Mouse (Mus musculus) thymus, adult 2 months (tissue): ENCODE measurements around the gene Svs2. TPM values are rescaled to one million over a fixed set of nuclear protein-coding genes. Genes with fewer than 3 reads are reported as not detected.

Experiments
- DNase-seq: peaks from one replicate; pipeline ENCODE4 v3.0.0; 2021
- H3K27ac ChIP-seq: fragments of 200-500 bp; 2 replicates; pipeline ENCODE4 v1.5.1; 2012; ENCODE audit warnings: low read length, control low read depth; ENCODE audit not compliant: control insufficient read depth, insufficient read depth
- H3K27me3 ChIP-seq: fragments of 200-500 bp; 2 replicates; pipeline ENCODE4 v1.6.1; 2012; ENCODE audit warnings: mild to moderate bottlenecking, low read length, moderate library complexity, mixed read lengths; ENCODE audit not compliant: control insufficient read depth, insufficient read depth
- H3K36me3 ChIP-seq: fragments of 200-500 bp; 2 replicates; pipeline ENCODE4 v1.6.1; 2012; ENCODE audit warnings: mild to moderate bottlenecking, low read length, moderate library complexity; ENCODE audit not compliant: control insufficient read depth, insufficient read depth
- H3K4me1 ChIP-seq: fragments of 200-500 bp; replicated peaks from 2 replicates; pipeline ENCODE4 v1.6.1; 2012; ENCODE audit warnings: low read length; ENCODE audit not compliant: control insufficient read depth, insufficient read depth
- H3K4me3 ChIP-seq: fragments of 200-500 bp; 2 replicates; pipeline ENCODE4 v1.5.1; 2012; ENCODE audit warnings: mild to moderate bottlenecking, low read length, control low read depth, moderate library complexity; ENCODE audit not compliant: control insufficient read depth, insufficient read depth
- CTCF ChIP-seq: fragments of 200-500 bp; IDR thresholded peaks from 2 replicates; pipeline ENCODE4 v1.5.1; 2012; ENCODE audit warnings: mild to moderate bottlenecking, control low read depth, low read length, moderate library complexity, borderline replicate concordance; ENCODE audit not compliant: control insufficient read depth, poor library complexity, insufficient read depth; ENCODE audit errors: extremely low read depth
- POLR2A ChIP-seq: fragments of 200-500 bp; IDR thresholded peaks from 2 replicates; pipeline ENCODE4 v1.6.1; 2012; ENCODE audit warnings: mild to moderate bottlenecking, low read length, control low read depth, moderate library complexity; ENCODE audit not compliant: control insufficient read depth, poor library complexity, insufficient read depth; ENCODE audit errors: extremely low read depth
- WGBS: fragments of 180-500 bp; shearing (Covaris S2); methylation state at CpG from one replicate; pipeline ENCODE4 v1.1.7; 2018; 5-methylcytosine and 5-hydroxymethylcytosine counted together
- polyA plus RNA-seq: library from polyadenylated mRNA; depleted of rRNA; stranded (reverse); fragments of >200 nt; gene quantifications from 2 replicates; pipeline ENCODE4 v1.2.3, GENCODE M21; 2012; rRNA removed

Gene Svs2
- polyA plus RNA-seq, 1 experiment = not detected

DNA sequence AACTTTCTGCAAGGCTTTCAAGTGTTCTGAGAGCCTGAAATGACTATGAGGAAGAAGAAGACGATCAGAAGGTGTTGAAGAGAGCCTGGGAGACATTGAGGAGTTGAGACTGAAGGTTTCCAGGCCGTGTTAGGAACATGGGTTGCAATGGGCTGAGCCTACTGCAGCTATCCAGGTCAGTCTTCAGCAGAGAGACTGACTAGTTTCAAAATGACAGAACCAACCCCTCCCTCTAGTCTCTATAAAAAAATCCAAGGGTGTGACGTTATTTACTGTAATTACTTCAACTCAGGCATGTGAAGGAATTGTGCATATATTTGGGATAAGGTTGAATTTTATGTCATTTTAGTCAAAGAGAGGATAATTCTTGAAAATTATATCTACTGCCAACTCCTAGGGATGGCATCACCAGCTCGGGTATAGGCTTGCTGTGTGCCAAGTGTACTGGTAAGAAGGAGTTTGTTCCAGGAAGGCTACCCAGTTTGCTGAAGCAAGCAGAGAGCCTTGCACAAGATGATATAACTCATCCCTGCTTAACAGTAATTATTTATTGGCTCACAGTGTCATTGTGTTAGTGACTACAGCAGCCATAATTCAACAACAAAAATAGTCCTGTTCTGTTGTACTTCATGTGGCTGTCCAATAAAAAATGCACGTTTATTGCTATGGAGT lies 43.2 kb downstream of the Svs2 start:
- no peak for DNase-seq
- H3K4me3 ChIP-seq = no peak overlapping the region
- no peak overlapping the region for H3K27ac ChIP-seq
- no peaks in the 10 kb centered on the region for H3K27me3 ChIP-seq
- no peaks in the 10 kb centered on the region for H3K36me3 ChIP-seq
- H3K4me1 ChIP-seq = no peaks in the 10 kb centered on the region
- 79% methylated on average over 5 of the region's 5 CpGs for WGBS
- TF ChIP-seq POLR2A (no peak), CTCF (no peak)

DNA sequence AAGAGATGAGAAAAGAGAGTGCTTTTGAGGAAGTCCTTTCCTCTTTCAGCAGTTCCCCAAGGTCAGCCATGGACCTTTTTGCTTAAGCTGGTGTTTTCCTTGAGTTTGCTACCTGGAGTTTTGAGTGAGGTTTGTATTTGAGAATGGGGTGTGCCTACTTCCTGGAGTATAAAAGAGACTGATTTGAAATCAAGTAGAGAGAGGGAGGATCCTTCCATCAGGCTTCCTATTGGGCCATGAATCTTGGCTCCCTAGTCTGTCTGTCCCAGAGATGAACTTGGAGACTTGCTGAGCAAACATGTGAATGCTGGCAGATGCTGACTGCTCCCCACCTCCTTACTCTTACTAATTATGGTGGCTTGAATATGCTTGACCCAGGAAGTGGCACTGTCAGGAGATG lies 46.0 kb downstream of the Svs2 start:
- Histone ChIP-seq H3K4me3 (no peak overlapping the region), H3K4me1 (no peaks in the 10 kb centered on the region), H3K36me3 (no peaks in the 10 kb centered on the region), H3K27ac (no peak overlapping the region), H3K27me3 (no peaks in the 10 kb centered on the region)
- DNase-seq = no peak
- no peak for TF ChIP-seq CTCF
- TF ChIP-seq POLR2A = no peak

DNA sequence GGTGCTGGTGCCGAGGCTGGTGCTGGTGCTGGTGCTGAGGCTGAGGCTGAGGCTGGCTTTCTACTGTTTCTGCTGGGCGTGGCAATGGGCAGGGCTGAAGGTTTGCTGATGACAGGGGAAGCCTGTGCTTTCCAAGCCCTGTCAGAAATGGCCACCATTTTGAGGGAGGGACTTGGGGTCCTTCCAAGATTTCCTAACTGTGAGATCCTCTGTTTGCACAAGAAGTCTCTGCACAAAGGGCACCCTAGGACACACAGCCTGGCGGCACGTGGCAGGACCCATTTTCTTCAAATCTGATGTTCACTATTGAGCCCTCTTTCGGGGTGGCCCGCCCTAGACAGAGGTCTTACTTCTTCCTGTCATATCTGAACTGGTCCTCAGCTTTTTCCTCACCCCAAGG lies 47.7 kb downstream of the Svs2 start, which contains the start of gene Wfdc12:
TSS of gene Wfdc12 (minus strand) at position 33 of the 400 bp plus-strand sequence.
- no peak for DNase-seq
- no peak within 1 kb of the TSS for H3K27ac ChIP-seq
- 88% methylated on average over 6 of the region's 6 CpGs for WGBS
- no peak within 1 kb of the TSS for H3K4me3 ChIP-seq
- H3K4me1 ChIP-seq = no peaks in the 10 kb centered on the region
- no peaks in the 10 kb centered on the region for H3K36me3 ChIP-seq
- TF ChIP-seq POLR2A (no peak), CTCF (no peak)
- H3K27me3 ChIP-seq = no peaks in the 10 kb centered on the region

DNA sequence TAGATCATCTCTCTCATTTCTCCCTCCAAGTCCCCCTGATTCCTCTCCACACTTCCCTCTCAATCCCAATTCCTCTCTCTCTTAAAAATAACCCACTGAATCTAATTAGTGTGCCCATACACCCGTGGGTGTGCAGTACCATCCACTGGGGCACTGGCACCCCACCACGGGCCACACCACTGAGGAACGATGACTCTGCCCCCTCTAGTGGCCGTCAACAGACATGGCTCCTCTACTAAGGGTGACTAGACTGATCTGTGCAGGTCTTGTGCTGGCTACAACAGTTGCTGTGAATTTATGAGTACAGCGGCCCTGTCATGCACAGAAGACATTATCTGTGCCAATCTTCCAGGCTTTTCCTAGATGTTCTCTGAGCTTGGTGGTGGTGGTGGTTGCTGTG lies 49.5 kb downstream of the Svs2 start:
- Histone ChIP-seq H3K27ac (no peak overlapping the region), H3K4me3 (no peak overlapping the region), H3K27me3 (no peaks in the 10 kb centered on the region), H3K4me1 (peaks cover 4% of the 10 kb centered on the region; the same call in 1 of the 2 replicates), H3K36me3 (no peaks in the 10 kb centered on the region)
- TF ChIP-seq CTCF (peak; percentile 80; the same call in 1 of the 2 replicates), POLR2A (no peak)
- 29% methylated on average over 5 of the region's 5 CpGs for WGBS
- DNase-seq = peak; percentile 20

Other genes with a start within 250 kb of the Svs2 start
- gene Ywhab, start 243.5 kb downstream of the Svs2 start, polyA plus RNA-seq = 39.1 and 42.5 TPM in 2 replicates
- 0.51 and 0.97 TPM in 2 replicates for gene Pabpc1l, start 213.0 kb downstream of the Svs2 start, polyA plus RNA-seq
- 85.1 and 90.1 TPM in 2 replicates for gene Stk4, start 168.1 kb downstream of the Svs2 start, polyA plus RNA-seq
- 83.7 and 93.8 TPM in 2 replicates for gene Tomm34, start 167.3 kb downstream of the Svs2 start, polyA plus RNA-seq
- 0.07 TPM in 1 of 2 replicates, not detected in the other for gene Kcns1, start 67.4 kb downstream of the Svs2 start, polyA plus RNA-seq
- 0.11 and 0.65 TPM in 2 replicates for gene Wfdc5, start 55.7 kb downstream of the Svs2 start, polyA plus RNA-seq
- 0.42 TPM in 1 of 2 replicates, not detected in the other for gene Wfdc12, start 47.9 kb downstream of the Svs2 start, polyA plus RNA-seq
- gene Wfdc15a, start 38.3 kb downstream of the Svs2 start, polyA plus RNA-seq = not detected in 2 replicates
- gene Wfdc15b, start 16.8 kb downstream of the Svs2 start, polyA plus RNA-seq = not detected in 2 replicates
- not detected in 2 replicates for gene Svs3b, start 18.2 kb upstream of the Svs2 start, polyA plus RNA-seq
- gene Svs4, start 40.0 kb upstream of the Svs2 start, polyA plus RNA-seq = 0.15 TPM in 1 of 2 replicates, not detected in the other
- gene Svs3a, start 50.8 kb upstream of the Svs2 start, polyA plus RNA-seq = not detected in 2 replicates
- not detected in 2 replicates for gene Svs6, start 78.3 kb upstream of the Svs2 start, polyA plus RNA-seq
- not detected in 2 replicates for gene Svs5, start 94.3 kb upstream of the Svs2 start, polyA plus RNA-seq
- gene Slpi, start 150.6 kb upstream of the Svs2 start, polyA plus RNA-seq = 4.9 and 7.5 TPM in 2 replicates
- 0.24 TPM in 1 of 2 replicates, not detected in the other for gene Rbpjl, start 164.7 kb upstream of the Svs2 start, polyA plus RNA-seq
- 0.82 and 0.93 TPM in 2 replicates for gene Matn4, start 166.7 kb upstream of the Svs2 start, polyA plus RNA-seq
- gene Sdc4, start 205.4 kb upstream of the Svs2 start, polyA plus RNA-seq = 18.6 TPM in 2 replicates
- gene Sys1, start 218.5 kb upstream of the Svs2 start, polyA plus RNA-seq = 183 and 220 TPM in 2 replicates
- gene Gm20458, start 222.5 kb upstream of the Svs2 start, polyA plus RNA-seq = 27.8 and 35.3 TPM in 2 replicates
- not detected in 2 replicates for gene Trp53tg5, start 235.3 kb upstream of the Svs2 start, polyA plus RNA-seq
- 19.6 and 24.8 TPM in 2 replicates for gene Dbndd2, start 247.6 kb upstream of the Svs2 start, polyA plus RNA-seq